Mouse (Mus musculus) retina, postnatal 1 day (tissue): ENCODE results near the gene Adarb1.
A peak's percentile ranks its signal among the peaks of the same experiment; 100 is the strongest.

ENCODE experiments used
- DNase-seq: peaks from one replicate; pipeline ENCODE4 v3.0.0-alpha.2; 2012

The Adarb1 gene

GRCm38 (mm10) chr10:77381191-77381590 is 36.9 kb downstream of the Adarb1 start:
- no peak for DNase-seq

GRCm38 (mm10) chr10:77380716-77381115 is 37.4 kb downstream of the Adarb1 start:
- DNase-seq: no peak

- DNase-seq: no peak
Measured at GRCm38 (mm10) chr10:77379199-77379598, 38.9 kb downstream of the Adarb1 start.

GRCm38 (mm10) chr10:77376056-77376455 is 42.0 kb downstream of the Adarb1 start:
- no peak for DNase-seq

- DNase-seq: no peak
Measured at GRCm38 (mm10) chr10:77374948-77375347, 43.1 kb downstream of the Adarb1 start.

GRCm38 (mm10) chr10:77374407-77374806 is 43.7 kb downstream of the Adarb1 start:
- peak; percentile 40 for DNase-seq

- no peak for DNase-seq
Measured at GRCm38 (mm10) chr10:77370129-77370528, 47.9 kb downstream of the Adarb1 start.

GRCm38 (mm10) chr10:77367973-77368372 is 50.1 kb downstream of the Adarb1 start:
- DNase-seq: no peak

- DNase-seq: no peak
Measured at GRCm38 (mm10) chr10:77366959-77367358, 51.1 kb downstream of the Adarb1 start.

GRCm38 (mm10) chr10:77365212-77365611 is 52.9 kb downstream of the Adarb1 start:
- no peak for DNase-seq

- no peak for DNase-seq
Measured at GRCm38 (mm10) chr10:77360486-77360885, 57.6 kb downstream of the Adarb1 start.

- DNase-seq: no peak
Measured at GRCm38 (mm10) chr10:77357957-77358356, 60.1 kb downstream of the Adarb1 start.

GRCm38 (mm10) chr10:77353031-77353745 is 64.9 kb downstream of the Adarb1 start:
- peak; percentile 89 for DNase-seq

GRCm38 (mm10) chr10:77342842-77343241 is 75.2 kb downstream of the Adarb1 start:
- DNase-seq: no peak

- no peak for DNase-seq
Measured at GRCm38 (mm10) chr10:77341711-77342110, 76.4 kb downstream of the Adarb1 start.

- DNase-seq: no peak
Measured at GRCm38 (mm10) chr10:77341059-77341458, 77.0 kb downstream of the Adarb1 start.

GRCm38 (mm10) chr10:77339871-77340341 is 78.2 kb downstream of the Adarb1 start:
- DNase-seq: peak; percentile 76

GRCm38 (mm10) chr10:77333518-77333917 is 84.6 kb downstream of the Adarb1 start:
- DNase-seq: no peak

- DNase-seq: no peak
Measured at GRCm38 (mm10) chr10:77329446-77330094, 88.5 kb downstream of the Adarb1 start.

GRCm38 (mm10) chr10:77324716-77325115 is 93.4 kb downstream of the Adarb1 start:
- no peak for DNase-seq

- no peak for DNase-seq
Measured at GRCm38 (mm10) chr10:77321611-77322010, 96.5 kb downstream of the Adarb1 start.

- no peak for DNase-seq
Measured at GRCm38 (mm10) chr10:77321001-77321400, 97.1 kb downstream of the Adarb1 start.

- DNase-seq: no peak
Measured at GRCm38 (mm10) chr10:77315682-77316081, 102.4 kb downstream of the Adarb1 start.

GRCm38 (mm10) chr10:77314711-77315266 is 103.3 kb downstream of the Adarb1 start:
- DNase-seq: no peak
